Mouse (Mus musculus) olfactory bulb, adult 2 months (tissue): ENCODE data around the gene Rbms2.

ENCODE experiments used
- CTCF ChIP-seq: fragments of 200-500 bp; IDR thresholded peaks from 2 replicates; pipeline ENCODE4 v1.5.1; 2012; ENCODE audit warnings: low read depth, mild to moderate bottlenecking, low read length, moderate library complexity; ENCODE audit not compliant: insufficient read depth
- POLR2A ChIP-seq: fragments of 200-500 bp; IDR thresholded peaks from 2 replicates; pipeline ENCODE4 v1.6.1; 2012; ENCODE audit warnings: mild to moderate bottlenecking, low read depth, low read length, moderate library complexity; ENCODE audit not compliant: insufficient read depth

DNA sequence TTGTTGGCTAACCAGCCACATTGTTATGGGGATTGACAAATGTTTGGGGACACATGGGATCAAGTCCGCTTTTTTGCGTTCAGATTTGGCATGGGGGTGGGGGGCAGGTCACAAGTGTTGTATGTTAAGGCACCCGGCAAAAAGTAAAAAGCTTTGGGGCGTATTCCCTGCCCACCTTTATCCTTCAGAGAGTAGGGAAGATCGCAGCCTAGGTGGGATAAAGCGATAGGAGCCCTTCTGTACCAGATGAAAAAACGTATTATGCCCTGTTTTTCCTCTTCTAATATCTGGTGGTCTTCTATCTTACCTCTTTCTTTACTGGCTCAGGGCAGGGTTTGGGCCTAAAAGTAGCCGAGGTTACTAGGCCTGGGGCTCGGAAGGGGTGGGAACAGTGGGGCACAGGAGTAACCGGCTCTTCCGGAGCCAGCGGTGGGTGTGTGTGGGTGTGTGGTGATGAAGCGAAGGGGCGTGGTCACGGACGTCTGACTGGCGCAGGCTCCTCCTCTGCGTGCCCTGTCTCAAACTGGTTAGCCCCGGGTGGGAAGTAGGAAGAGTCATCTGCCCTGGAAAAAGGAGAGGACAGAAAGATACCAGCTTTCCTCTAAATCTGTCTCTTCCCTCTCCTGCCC, 85.6 kb downstream of the Rbms2 start:
- no peak for TF ChIP-seq POLR2A
- no peak for TF ChIP-seq CTCF
